Mouse (Mus musculus) embryo, embryonic 11 days (tissue): Measurements from ENCODE around the gene Wdr49.

Experiments used
- DNase-seq: peaks from one replicate; pipeline ENCODE4 v3.0.0-alpha.2; 2015

Gene Wdr49

DNA sequence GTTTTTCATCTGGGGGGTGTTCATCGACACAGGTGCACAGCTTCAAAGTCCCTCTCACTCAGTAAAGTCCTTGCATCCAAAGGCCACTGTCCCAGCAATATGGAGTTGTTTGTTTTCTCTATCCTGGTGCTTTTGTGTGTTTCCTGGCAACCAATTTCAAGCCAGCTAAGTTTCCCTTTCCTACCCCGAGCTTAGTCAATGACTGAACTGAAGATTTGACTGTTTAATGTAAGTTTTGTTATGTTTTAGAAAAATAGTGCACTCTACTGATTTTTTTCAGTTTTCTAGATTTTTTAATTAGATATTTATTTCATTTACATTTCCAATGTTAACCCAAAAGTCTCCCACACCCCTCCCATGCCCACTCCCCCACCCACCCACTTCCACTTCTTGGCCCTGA is at the start of gene Wdr49:
Gene Wdr49 (minus strand): TSS at position 101 of the 400 bp plus-strand sequence.
- no peak for DNase-seq

GRCm38 (mm10) chr3:75531074-75531473 is 49.1 kb upstream of the Wdr49 start:
- DNase-seq: no peak

- DNase-seq: no peak
Observed at GRCm38 (mm10) chr3:75522527-75522926, 40.6 kb upstream of the Wdr49 start.

- DNase-seq: no peak
Observed at GRCm38 (mm10) chr3:75521314-75521713, 39.4 kb upstream of the Wdr49 start.

GRCm38 (mm10) chr3:75517631-75518250 is 35.8 kb upstream of the Wdr49 start:
- peak; percentile 56 for DNase-seq

- no peak for DNase-seq
Observed at GRCm38 (mm10) chr3:75498961-75499960, 17.3 kb upstream of the Wdr49 start.

GRCm38 (mm10) chr3:75492913-75493312 is 11.0 kb upstream of the Wdr49 start:
- no peak for DNase-seq

GRCm38 (mm10) chr3:75475106-75475505 is 6.8 kb downstream of the Wdr49 start:
- DNase-seq: no peak

- no peak for DNase-seq
Observed at GRCm38 (mm10) chr3:75474657-75475056, 7.3 kb downstream of the Wdr49 start.

DNA sequence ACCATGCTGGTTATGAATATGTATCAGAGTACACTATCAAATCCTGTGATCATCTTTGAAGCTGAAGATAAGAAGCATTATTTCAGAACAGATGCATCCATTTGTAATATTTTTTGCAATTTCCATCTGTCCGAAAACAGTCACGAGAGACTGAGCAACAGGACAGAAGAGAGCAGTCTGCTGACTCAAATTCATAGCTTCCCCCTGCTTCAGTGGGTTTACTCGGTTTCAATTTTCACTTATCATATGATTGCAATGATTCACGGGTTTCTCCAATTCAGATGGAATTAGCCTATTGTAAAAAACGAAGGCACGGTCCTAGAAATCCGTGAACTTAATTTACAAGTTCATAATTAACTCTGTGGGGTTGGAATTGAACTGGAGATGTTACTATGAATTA is 13.8 kb downstream of the Wdr49 start:
- DNase-seq: no peak

DNA sequence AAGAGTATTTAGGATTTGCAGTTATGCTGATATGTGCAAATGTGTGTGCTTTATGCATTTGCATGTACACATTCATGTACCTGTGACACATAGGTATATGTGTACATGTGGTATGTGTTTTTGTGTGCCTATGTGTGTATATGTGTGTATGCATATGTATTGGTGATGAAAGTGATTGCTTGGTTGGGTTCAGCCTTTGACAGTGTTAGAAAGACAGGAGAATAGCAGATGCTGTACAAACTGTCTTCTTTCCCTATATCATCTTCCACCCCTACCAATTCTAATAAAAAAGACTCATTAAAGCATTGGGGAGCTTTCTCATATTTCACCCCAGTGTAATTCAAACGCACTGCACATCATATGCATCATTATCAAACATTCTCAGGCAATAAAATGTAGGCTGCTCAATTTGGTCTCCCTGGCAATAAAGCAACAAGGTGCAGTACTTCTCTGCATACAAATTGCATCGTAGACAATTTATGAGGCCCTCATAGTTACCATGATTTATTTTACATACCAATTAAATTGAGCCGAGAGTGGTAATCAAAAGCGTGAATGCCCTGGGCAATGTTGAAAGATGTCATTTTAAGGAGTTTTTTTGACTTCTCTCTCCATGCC is 51.3 kb downstream of the Wdr49 start:
- no peak for DNase-seq

DNA sequence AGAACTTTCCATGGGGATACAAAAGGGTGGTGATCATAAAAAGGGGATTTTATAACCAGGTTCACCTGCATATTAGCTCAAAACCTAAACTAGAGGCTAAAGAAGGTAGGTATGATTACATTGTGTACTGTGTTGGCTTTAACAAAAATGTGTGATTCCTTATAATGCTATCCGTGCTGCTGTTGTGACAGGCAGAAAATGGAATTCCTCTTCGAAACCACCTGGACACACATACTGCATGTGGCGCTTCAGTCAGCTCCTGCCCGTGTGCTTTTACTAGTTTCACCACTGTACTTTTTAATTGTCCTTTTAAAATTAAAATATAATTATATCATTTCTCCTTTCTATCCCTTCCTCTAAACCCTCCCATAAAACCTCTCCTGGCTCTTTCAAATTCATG is 86.0 kb downstream of the Wdr49 start:
- DNase-seq: no peak

GRCm38 (mm10) chr3:75395121-75395895 is 86.6 kb downstream of the Wdr49 start:
- DNase-seq: no peak

GRCm38 (mm10) chr3:75394487-75394886 is 87.5 kb downstream of the Wdr49 start:
- no peak for DNase-seq

DNA sequence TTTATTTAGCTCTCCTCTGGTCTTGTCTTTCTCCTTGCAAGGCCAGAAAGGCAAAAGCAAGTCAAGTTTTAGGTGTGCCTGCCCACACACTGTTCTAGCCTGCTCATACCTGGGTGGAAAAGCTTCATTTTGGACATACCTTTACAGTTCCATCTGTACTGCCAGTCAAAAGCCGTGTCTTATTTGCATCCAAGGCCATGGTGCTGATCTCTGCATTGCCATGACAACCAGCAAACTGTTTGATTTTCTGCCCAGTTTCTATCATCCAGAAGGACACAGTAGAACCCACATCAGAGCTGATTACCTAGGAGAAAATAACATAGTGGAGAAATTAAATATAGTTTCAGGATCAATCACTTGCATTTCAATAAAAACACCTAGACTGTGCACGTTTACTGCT is 100.2 kb downstream of the Wdr49 start:
- DNase-seq: no peak

DNA sequence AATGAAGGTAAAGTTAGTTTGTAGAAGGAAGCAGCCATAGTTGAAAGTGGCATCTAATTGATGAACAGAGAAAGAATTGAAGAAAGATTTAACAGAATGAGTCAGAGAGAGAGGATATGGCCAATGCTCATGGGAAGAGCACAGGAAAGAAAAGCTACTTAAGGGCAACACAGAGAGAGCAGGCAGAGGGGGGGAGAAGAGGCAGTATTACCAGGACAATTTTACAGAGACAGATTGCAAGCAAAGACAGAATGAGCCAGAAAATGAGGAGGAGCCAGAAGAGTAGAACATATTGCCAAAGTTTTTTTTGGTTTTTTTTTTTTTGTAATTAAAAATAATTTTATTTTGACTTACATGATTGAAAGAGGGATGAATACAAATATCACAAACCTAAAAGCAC is 128.0 kb downstream of the Wdr49 start:
- no peak for DNase-seq

DNA sequence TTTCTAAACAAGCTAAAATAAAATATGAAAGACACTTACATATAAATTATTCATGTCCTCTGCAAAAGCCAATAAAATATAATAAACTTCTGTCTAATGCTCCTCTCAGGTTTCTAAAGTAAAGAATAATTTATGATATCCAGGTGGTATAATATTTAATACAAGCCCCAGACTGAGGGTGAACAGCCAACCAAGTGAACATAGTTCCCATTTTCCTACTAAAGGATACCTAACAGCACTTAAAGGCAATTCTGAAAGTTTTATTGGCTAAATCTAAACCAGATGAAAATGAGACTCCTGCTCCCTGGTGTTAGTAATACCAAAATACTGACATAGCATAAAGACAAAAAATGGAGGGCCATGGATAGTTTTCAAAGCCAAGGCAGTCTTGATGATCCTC is 144.8 kb downstream of the Wdr49 start:
- no peak for DNase-seq

DNA sequence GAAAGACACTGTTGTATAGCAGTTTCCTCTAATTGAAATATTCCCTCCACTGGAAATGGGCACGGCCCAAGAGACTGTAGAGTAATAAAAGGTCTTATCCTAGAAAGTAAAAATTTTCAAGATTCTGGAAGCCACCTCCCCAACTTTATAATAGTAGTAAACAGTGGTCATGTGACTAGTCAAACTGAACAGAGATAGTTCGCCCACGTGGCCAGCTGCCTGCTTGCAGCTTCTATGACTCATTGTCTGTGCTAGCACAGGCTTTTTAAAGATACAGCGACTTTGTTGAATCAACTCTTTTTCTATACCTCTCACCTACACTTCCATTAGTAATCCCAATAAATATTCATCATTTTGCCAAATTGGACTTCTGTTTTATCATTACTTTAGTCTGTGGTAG is 161.0 kb downstream of the Wdr49 start:
- no peak for DNase-seq

DNA sequence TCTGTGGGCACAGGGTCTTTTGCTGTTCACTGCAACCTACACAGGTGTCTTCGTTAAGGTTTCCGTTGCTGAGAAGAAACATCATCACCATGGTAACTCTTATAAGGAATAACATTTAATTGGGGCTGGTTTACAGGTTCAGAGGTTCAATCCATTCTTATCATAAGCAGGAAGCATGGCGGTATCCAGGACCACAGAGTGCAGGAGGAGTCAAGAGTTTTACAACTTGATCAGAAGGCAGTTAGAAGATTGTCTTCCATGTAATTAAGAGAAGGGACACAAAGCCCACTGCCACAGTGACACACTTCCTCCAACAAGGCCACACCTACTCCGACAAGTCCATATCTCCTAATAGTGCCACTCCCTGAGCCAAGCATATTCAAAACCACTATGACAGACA is 173.1 kb downstream of the Wdr49 start:
- DNase-seq: no peak

- no peak for DNase-seq
Observed at GRCm38 (mm10) chr3:75308228-75308627, 173.7 kb downstream of the Wdr49 start.

DNA sequence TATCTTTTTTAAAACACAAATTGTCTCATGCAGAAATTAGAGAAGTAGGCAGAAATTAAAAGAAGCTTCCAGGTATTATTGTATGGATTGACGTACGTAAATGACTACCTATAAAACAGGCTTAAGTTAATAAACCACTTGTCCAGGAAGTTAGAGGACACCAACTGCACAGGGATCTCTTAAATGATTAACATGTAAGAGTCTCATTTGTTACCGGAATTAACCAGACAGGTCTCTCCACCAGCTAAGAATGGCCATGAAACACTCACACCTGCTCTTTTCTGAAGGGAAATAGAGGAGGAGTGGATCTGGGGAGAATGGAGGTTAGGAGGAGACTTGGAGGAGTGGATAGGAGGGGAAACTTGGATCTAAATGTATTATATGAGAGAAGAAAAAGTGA is 176.4 kb downstream of the Wdr49 start:
- no peak for DNase-seq

DNA sequence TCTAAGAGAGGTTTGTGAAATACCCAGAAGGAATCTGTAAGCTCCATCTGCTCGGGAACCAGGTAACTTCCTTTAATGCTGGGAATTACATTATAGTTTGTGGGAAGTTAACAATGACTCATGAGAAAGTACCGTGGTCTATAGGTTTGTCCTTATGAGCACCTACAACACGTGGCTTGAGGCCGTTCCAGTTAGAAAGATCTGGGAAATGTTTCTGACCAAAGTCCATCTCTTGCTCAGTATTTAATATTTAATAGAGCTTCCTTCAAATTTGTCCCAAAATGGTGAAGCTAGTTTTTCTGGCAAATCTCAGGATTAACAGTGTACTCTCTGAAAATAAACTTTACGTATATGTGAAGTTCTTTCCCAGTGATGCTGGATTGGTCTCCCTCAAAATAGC is 177.3 kb downstream of the Wdr49 start:
- DNase-seq: no peak

DNA sequence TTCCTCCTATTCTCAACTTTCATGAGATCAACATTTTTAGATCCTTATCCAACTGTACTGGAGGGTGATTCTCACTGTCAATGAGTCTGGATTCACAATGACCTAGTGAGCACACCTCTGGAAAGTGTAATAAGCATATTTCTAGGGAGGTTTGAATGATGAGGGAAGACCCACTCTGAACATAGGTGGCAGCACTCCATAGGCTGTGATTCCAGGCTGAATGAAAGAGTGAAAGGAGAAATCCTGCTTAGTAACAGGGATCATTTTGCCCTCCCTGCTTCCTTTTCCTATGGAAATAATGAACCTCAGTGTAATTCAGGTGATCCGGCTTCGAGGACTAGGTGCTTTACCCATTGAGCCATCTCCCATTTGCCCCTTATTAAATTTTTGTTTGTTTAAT is 180.9 kb downstream of the Wdr49 start:
- DNase-seq: no peak
